Mouse (Mus musculus) brown adipose tissue, adult 24 weeks (tissue): ENCODE measurements around the gene Hddc2. TPM values are rescaled to one million over a fixed set of nuclear protein-coding genes. Genes with fewer than 3 reads are reported as not detected.
"Not testable (repeated sequence)": the region's sequence is repeated elsewhere in the genome, so short reads cannot be mapped to it uniquely, and the experiment has no call there.

Source experiments
- H3K27ac ChIP-seq: fragments of 200-500 bp; replicated peaks from 2 replicates; pipeline ENCODE4 v1.5.1; 2012; ENCODE audit warnings: low read depth, mild to moderate bottlenecking, low read length
- H3K4me1 ChIP-seq: fragments of 200-500 bp; 2 replicates; pipeline ENCODE4 v1.6.1; 2012; ENCODE audit warnings: low read length, mixed read lengths; ENCODE audit not compliant: control insufficient read depth, insufficient read depth, insufficient read length
- H3K4me3 ChIP-seq: fragments of 200-500 bp; 2 replicates; pipeline ENCODE4 v1.5.1; 2012; ENCODE audit warnings: low read depth, mild to moderate bottlenecking, low read length, moderate library complexity; ENCODE audit not compliant: insufficient read depth
- polyA plus RNA-seq: library from polyadenylated mRNA; stranded (reverse); fragments of >200 nt; gene quantifications from 2 replicates; pipeline ENCODE4 v1.2.4, GENCODE M21; 2012; ENCODE audit not compliant: missing spikeins, insufficient read depth, insufficient read length

Hddc2 gene
- polyA plus RNA-seq, 1 experiment: 38.3 TPM

GRCm38 (mm10) chr10:31330286-31330962 lies 17.2 kb downstream of the Hddc2 start:
- H3K4me1 ChIP-seq: no peaks in the 10 kb centered on the region
- no peak overlapping the region for H3K27ac ChIP-seq
- H3K4me3 ChIP-seq: no peak overlapping the region

- Histone ChIP-seq H3K4me3 (no peak overlapping the region), H3K27ac (no peak overlapping the region), H3K4me1 (no peaks in the 10 kb centered on the region)
Observed at GRCm38 (mm10) chr10:31331225-31331775, 18.1 kb downstream of the Hddc2 start.

- no peaks in the 10 kb centered on the region for H3K4me1 ChIP-seq
- H3K27ac ChIP-seq: no peak overlapping the region
- no peak overlapping the region for H3K4me3 ChIP-seq
Observed at GRCm38 (mm10) chr10:31336432-31336831, 23.2 kb downstream of the Hddc2 start.

GRCm38 (mm10) chr10:31346401-31346800 lies 33.2 kb downstream of the Hddc2 start:
- Histone ChIP-seq H3K27ac (no peak overlapping the region), H3K4me1 (no peaks in the 10 kb centered on the region), H3K4me3 (no peak overlapping the region)

- Histone ChIP-seq H3K27ac (no peak overlapping the region), H3K4me1 (no peaks in the 10 kb centered on the region), H3K4me3 (no peak overlapping the region)
Observed at GRCm38 (mm10) chr10:31351056-31351455, 37.9 kb downstream of the Hddc2 start.

GRCm38 (mm10) chr10:31352845-31353427 lies 39.8 kb downstream of the Hddc2 start:
- Histone ChIP-seq H3K4me3 (no peak overlapping the region), H3K27ac (no peak overlapping the region), H3K4me1 (no peaks in the 10 kb centered on the region)

- no peak overlapping the region for H3K4me3 ChIP-seq
- H3K4me1 ChIP-seq: no peaks in the 10 kb centered on the region
- H3K27ac ChIP-seq: no peak overlapping the region
Observed at GRCm38 (mm10) chr10:31354141-31354540, 41.0 kb downstream of the Hddc2 start.

GRCm38 (mm10) chr10:31354886-31355461 lies 41.8 kb downstream of the Hddc2 start:
- H3K4me3 ChIP-seq: no peak overlapping the region
- H3K27ac ChIP-seq: no peak overlapping the region
- H3K4me1 ChIP-seq: no peaks in the 10 kb centered on the region

GRCm38 (mm10) chr10:31359749-31360148 lies 46.6 kb downstream of the Hddc2 start:
- H3K4me3 ChIP-seq: no peak overlapping the region
- H3K27ac ChIP-seq: no peak overlapping the region
- no peaks in the 10 kb centered on the region for H3K4me1 ChIP-seq

GRCm38 (mm10) chr10:31370200-31370599 lies 57.0 kb downstream of the Hddc2 start:
- not testable (repeated sequence) for H3K27ac ChIP-seq, H3K4me3 ChIP-seq, H3K4me1 ChIP-seq

Other genes starting within 250 kb of the Hddc2 start
- 9.7 and 13.8 TPM in 2 replicates for gene Tpd52l1, start 132.6 kb downstream of the Hddc2 start, polyA plus RNA-seq